Mouse (Mus musculus): Measurements from ENCODE around the gene Ankrd13b.

The Ankrd13b gene

DNA sequence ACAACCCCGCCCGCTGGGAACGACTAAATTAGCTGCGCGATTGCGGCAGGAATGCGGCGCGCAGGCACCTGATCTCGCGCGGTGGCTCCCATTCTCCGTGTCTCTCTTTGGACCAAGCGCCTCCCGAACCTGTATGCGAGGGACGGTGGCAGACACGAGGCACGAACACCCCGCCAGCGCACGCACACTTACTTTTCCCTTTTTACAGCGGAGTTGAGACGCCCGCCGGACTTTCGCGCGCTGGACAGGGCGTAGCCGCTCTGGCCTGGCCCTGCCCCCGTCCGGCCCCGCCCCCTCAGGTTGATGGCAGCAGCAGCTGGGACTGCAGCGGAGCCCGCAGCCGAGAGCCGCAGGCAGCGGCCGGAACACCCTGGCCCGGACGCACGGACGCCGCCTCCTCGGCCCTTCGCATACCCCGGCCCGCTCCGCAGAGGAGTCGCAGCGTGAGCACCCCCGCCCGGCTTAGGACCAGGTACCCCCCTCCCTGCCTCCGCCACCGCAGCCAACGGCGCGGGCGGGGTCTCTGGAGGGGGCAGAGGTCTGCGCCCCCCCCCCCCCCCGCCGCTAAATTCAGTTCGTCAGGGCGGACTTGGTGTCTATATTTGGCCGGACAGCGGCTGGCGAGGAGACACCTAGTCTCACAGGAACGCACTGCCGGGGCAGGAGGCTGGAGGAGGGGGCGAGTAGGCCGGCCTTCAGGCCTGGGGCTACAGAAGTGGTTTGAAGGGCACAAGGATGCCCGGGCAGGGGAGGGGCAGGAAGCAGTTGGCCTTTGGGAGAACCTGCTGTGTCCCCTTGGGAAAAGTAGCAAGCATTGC lies 27.0 kb downstream of the Ankrd13b start, which contains the start of gene Coro6:
Gene Coro6, plus strand, starts transcription at position 129 of the 818 bp plus-strand sequence.
- DNase-seq (ENCODE audit: low spot score in 2 of 2): no peak

DNA sequence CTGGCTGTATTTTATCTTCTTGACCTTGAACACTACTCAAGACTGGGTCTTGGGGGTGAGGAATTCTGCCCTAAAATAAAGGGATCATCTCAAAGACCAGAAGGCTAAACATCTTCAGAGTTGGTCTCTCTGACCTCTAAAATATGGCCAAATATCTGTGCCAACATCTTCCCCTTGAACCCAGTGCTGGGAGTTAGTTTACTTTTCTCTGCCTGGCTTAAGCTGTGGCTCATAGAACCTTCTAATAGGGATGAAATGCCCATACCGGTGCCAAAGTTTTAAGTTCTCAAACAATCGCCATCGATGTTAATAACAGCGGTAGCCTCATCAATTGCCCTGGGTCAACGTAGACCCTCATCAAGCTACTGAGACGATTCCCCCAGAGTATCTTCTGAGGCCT lies 27.6 kb downstream of the Ankrd13b start:
- DNase-seq (ENCODE audit: low spot score in 2 of 2): no peak

DNA sequence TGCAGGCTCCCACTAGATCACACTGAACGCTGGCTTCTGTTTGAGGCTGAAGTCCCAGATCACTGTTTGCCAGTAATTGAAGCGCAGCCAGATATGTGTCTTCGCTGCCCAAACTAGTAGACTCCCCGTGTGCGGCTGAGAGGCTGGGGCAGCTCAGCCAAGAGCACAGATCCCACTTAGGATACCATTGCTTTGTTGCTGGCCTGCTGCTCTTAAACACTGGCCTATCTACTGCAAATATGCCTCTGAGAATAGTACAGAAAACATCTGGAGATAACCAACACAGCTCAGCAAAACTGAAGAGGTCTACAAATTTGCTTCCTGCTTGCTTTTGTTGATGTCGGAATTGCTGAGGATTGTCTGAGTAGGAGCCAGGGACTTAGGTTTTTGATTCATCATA lies 32.6 kb downstream of the Ankrd13b start:
- no peak for DNase-seq (ENCODE audit: low spot score in 2 of 2)

DNA sequence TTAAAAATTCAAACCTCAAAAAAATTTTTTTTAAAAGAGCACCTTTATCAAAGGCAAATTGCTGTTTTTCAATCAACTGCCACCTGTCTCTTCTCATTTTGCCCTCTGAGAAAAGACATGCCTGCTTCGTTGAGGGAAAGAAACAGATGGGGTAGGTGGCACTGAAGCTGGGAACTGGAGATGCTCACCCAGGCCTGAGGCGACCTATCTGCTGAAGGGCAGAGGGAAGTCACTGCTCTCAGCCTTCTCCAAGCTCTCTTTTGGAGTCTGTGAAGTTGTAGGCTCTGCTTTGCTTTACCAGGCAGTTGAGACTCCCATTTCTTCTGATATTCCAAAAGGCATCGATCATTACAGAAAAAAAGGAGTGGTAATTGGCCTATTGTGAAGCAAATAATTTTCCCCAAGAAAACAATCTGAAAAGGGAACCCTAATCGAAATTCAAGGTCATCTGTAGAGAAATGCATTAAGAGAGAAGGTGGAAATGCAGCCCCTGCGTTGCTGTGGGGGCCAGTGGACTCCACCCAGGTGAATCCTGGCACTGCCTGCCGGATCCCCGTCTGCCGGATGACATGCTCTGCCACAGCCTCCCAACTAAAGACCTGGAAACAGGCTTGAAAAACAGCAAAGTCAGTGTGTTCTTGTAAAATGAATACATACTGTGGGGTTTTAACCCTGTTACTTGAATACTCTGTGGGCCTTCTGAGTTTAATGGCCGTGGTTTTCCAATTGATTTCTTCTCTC lies 33.5 kb downstream of the Ankrd13b start:
- DNase-seq (ENCODE audit: low spot score in 2 of 2): no peak

DNA sequence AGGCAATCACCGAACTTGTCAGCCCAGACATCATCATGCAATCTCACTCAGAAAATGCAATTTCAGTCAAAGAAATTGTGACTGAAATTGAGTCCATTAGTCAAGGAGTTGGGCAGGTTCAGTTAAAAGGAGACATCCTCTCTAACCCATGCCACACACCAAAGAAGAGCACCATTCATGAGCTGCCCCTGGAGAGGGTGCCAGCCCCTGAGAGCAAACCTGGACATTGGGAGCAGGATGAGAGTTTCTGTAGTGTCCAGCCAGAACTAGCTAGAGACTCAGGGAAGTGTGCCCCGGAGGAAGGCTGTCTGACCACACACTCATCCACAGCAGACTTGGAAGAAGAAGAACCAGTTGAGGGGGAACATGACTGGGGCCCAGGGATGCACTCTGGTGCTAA lies 36.1 kb downstream of the Ankrd13b start:
- no peak for DNase-seq (ENCODE audit: low spot score in 2 of 2)

DNA sequence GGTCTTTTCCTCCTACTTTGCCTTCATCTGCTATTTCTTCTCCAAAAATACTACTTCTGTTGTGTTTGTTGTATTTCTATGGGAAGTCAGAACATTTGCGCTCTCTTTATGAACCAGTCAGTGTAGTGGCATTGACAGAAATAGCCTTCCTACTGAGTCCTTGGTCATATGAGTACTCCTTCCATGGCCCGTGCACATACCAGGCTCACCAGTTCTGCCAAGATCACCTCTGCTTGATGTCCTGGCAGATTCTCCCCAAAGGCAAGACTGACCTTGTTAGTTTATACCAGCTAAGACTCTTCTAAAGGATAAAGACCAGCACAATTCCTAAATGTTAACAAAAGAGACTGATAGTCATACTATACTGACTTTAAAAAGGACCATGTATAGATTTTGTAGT lies 37.8 kb downstream of the Ankrd13b start:
- no peak for DNase-seq (ENCODE audit: low spot score in 2 of 2)

DNA sequence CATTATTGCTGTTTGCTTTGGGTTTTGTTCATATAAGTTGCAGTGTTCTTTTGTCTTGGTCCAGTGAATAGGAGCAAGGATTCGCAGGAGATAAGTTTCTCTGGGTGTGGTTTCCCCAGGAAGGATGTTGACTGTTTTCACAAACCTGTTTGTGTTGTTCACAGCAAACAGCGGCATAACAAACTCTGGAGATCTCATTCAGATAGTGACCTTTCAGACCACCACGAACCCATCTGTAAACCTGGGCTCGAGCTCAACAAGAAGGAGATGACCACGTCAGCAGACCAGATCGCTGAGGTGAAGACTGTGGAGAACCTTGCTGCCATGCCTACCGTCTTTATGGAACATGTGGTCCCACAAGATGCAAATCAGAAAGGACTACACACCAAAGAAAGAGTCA lies 40.3 kb downstream of the Ankrd13b start:
- no peak for DNase-seq (ENCODE audit: low spot score in 2 of 2)

DNA sequence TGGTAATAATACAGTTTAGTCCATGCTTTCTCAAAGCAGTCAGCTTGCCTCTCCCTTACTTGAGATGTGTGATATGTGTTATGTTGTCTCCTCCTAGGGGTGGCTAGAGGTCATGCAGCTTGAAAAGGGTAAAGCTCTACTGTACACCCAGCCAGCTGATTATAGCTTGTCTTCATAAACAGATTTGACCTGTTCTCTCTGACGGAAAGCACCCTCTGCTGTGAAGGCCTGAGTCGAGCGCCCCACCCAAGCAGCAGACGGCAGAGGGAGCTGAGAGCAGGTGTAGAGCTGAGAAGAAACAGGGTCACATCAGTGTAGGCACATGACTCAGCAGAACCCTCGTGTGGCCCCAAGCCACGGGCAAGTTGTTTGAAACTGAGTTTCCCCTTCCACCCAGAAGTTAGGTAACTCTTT lies 42.8 kb downstream of the Ankrd13b start:
- DNase-seq (ENCODE audit: low spot score in 2 of 2): peak in 1 of 2 experiments; percentile 61

DNA sequence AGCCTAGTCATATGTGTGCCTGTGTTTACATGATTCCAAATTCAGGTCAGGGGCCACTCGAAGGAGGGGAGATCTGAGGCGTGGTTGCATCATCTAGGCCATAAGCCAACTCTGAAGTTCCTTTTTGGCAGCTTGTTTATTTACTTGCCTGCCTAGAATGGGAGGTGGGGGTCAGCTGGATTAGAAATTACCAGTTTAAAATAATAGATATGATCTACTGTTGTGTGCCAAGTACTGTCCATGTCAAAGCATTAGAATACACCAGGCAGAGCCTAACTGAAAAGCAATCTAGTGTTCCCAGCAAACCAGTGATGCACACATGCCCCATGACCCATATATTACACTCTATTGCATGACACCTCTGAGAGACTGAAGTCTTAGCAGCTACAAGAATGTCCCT lies 44.5 kb downstream of the Ankrd13b start:
- DNase-seq (ENCODE audit: low spot score in 2 of 2): no peak

DNA sequence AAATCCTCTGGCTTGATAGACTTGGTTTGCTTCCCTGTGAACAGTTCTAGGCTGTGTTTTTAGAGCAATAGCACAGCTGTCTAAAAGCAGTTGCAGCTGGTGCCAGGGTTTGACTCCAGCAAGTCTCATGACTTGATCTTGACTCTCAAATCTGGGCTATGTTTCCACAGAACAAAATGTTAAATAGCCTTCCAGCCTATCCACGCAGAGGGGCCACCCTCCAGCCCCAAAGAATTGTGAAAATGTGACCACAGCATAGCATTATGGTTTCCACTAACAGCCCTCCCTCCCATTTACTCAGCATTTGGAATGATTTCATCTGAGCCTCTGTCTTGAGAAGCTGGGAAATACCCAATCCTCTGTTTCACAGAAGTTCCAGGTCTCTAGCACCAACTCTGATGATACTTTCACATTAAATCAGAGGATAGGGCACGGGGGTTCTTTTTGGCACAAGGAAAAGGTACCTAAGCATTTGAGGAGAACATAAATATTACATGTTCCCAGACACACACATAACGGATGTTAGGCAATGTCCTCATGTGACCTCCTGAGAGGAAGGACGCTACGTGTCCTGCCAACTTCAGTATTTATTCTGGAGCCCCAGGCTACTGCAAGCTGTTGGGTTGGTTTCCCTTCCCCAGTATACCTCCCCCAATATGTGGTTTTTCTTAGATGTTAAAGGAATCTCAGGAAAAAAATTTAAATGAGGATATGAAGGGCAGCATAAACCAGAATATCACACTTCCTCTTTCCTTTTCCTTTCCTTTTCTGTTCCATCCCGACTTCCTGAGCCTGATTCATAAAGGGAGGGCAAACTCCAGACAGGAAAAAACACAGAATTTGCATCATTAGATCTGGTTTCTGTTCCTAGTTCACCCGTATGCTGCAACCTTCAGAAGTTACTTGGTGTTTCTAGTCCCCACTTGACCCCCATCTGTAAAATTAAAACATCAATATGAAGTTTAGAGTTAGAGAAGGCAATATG lies 47.0 kb downstream of the Ankrd13b start:
- DNase-seq (ENCODE audit: low spot score in 2 of 2): no peak

DNA sequence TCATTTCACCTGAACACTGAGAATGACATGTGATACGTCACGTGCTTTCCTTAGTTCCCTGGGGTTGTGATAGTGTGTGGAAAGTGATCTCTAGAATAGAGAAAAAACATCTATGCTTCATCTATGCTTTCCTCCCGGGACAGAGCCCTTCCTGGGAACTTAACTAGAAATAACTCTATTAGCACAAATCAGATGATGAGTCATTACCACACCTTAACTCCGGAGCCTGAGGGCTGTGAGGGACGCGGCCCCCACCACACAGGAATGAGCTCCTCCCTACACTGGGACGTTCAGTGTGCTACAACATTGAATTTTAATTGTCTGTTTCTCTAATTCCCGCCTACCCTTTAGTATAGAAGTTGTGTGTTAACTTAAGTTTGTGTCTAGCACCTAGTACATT lies 48.5 kb downstream of the Ankrd13b start:
- no peak for DNase-seq (ENCODE audit: low spot score in 2 of 2)

DNA sequence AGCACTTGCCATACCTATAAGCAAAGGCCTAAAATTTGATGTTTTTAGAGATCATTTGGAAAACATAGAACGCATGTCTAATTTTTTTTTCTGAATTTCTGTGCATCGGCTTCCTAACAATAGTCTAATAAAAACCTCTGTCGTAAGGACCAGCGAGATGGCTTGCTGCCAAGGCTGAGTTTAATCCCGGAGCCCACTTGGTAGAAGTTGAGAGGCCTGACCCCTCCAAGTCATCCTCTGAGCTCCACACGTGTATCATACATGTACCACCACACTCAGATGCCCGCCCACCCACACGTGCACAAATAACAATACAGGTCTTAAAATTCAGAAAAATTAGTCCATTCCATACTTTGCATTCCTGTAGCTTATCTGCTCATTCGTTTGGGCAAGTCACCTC lies 49.4 kb downstream of the Ankrd13b start:
- DNase-seq (ENCODE audit: low spot score in 2 of 2): no peak

DNA sequence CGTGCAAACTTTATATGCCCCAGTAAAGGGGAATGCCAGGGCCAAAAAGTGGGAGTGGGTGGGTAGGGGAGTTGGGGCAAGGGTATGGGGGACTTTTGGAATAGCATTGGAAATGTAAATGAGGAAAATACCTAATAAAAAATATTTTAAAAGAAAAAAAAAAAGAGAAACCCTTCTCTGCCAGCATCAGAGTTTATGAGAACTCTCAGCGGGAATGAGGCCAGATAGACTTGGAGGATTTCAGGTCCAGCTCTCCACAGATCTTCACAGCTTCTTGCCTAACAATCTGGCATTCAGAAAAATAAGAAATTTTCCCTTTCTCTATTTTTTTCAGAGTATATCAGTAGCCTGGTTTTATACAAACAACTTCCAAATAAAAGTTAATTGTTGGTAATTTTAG lies 52.5 kb downstream of the Ankrd13b start:
- no peak for DNase-seq (ENCODE audit: low spot score in 2 of 2)

DNA sequence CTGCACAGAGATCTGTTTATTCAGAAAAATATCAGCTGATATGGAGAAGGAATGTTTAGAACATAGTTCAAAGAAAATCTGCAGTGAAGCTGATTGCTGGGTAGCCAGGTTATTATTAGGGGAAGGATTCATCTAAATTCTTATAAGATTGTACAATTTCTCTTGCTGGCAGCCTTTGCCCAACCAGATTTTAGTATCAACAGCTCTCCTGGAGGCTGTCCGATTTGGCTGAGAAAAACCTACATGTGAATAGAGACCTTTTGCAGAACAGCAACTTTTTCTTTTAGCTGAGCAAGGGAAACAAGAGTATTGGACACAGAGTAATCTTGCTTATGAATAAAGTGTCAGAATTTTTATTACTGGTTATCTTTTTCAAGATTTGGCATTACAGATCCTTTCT lies 61.0 kb downstream of the Ankrd13b start:
- no peak for DNase-seq (ENCODE audit: low spot score in 2 of 2)

DNA sequence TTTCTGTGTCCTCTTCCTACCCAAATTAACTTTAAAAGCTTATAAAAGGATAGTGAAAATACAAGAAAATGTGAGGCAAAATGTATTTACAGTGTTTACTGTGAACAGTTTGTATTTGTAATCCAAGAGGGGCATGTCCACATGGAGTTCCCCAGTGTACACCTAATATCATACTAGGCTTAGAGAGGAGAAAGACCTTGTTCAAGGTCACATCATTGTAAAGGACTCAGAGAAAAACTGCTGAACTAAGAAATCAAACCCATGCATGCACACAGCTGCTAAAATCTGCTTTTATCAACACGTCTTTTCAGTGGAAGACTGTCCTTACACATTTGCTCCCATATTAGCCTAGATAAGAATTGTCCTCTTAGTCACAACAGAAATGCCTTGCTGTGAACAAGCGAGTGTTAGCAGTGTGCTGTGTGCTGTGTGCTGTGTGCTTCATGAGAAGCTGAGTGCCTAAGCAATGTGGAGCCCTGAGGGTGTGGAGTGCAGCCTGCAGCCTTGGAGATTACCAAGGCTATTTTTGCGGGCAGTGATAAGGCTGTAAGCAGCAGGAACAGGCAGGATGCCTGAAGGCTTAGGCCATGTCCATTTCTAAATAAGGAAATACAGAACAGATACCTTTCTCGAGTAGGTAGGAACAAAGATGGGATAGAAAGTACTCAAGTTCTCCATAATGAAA lies 66.2 kb downstream of the Ankrd13b start:
- DNase-seq (ENCODE audit: low spot score in 2 of 2): no peak
